Mouse (Mus musculus): ENCODE measurements around the gene Brcc3.
A peak's percentile ranks its signal among the peaks of the same experiment; 100 is the strongest.

Gene Brcc3

DNA sequence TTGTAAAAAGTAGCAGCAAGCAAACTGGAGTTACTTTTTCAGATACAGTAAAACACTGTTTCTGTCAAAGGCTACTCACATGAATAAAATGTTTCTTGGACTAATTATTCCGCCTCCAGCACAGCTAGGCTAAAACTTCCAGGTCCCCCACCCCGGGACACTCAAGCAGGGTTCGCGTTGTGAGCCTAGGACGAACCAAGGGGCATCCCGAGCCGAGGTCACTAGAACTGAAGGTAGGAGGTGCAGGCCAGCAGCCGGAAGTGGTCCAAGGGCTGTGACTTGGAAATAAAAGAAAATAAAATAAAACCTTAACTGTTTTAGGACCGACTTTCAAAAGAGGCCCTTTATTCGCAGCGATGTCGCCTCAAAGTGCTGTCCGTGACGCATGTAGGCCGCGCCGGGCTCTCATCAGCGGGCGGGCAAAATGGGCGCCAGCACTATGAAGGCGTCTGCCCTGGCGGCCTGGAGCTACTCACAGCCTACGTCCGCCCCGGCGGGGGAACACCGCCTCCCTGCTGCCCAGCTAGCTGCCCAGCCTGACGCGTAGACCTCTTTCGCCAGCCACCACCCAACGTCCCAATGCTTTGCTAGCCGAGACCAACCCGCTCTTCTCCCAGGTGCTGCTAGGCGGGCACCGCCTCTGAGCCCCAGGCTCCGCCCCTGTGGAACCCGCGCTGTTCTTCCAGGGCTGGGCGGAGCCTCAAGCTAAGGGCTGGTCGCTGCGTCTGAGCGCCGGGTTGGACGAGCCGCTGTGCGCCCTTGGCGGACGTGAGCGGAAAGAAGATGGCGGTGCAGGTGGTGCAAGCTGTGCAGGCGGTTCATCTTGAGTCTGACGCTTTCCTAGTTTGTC lies at the start of gene Brcc3, which contains the start of the genes Cmc4 and Mtcp1:
TSS of gene Brcc3 (plus strand) at position 693 of the 850 bp plus-strand sequence.
TSS of gene Cmc4 (minus strand) at position 649 of the 850 bp plus-strand sequence.
TSS of gene Mtcp1 (minus strand) at position 653 of the 850 bp plus-strand sequence.
- DNase-seq (ENCODE audit: low spot score in 2 of 2), result peak; percentile 77 to 85

DNA sequence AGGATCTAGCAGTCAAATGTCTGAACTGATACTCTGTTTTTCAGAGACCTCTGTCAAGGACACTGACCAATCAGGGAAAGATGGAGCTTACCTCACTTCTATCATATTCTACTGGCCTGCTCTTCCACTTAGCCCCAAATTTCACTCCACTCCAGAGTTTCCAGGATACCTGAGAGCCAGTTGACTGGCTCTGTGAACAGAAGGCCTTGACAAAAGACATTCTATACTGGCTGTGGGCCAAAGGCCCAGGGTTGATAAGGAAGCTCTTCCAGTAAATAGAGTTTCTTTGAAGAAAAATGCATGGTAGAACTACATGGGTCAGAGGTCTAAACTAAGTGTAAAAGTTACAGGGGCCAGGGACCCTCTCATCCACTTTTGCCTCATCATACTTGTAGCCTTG lies 46.2 kb upstream of the Brcc3 start:
- no peak for DNase-seq (ENCODE audit: low spot score in 2 of 2)

DNA sequence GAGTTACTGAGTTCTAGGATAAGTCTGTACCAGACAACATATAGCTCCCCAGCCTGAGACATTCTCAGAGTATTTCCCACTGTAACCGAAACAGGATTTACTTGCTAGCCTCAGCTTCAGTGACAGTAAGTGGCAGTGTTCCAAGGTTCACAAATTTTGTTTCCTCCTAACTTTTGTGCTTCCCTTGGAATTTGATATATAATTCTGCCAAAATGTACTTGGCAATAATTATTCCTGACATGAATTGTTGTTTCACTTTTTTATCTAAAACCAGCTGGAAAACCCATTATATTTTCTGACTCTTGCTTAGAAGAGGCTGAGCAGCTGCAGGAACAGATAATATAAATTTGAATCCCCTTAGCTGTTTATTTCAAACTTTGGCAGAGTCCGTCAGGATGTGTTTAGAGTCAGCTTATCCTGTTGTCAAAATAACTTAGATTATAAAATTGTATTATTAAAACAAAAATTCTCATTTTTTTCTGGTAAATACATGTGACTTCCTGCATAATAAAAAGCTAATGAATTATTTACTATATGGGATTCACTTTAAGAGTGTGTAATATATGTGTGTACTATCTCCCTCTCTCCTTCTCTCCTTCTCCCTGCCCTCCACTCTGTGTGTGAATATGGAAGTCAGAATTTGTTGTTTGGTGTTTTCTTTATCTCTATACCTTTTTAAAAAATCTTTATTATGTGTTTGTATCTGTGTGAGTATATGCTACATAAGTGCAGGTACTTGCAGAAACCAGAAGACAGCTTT lies 43.6 kb upstream of the Brcc3 start:
- DNase-seq (ENCODE audit: low spot score in 2 of 2), result no peak

DNA sequence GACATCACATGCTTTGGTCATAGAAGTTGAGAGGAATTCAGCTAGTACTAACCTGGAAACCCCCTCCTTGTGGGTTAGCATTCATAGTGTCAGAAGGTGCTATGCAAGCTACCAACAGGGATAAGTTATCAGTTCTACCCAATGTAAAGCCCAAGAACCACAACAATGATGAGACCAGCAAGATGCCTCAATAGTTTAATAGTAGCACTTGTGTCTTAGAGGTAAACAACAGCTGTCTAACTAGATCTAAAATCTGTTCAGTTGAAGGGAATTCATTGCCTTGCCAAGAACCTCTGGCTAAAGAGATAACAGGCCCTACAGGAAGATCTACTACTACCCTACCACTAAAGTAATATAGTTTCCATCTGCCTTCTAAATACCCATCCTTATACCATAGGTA lies 39.6 kb upstream of the Brcc3 start:
- DNase-seq (ENCODE audit: low spot score in 2 of 2), result no peak

- DNase-seq (ENCODE audit: low spot score in 2 of 2), result no peak
Observed at GRCm38 (mm10) chrX:75381176-75381575, 35.3 kb upstream of the Brcc3 start.

GRCm38 (mm10) chrX:75381699-75382098 lies 34.7 kb upstream of the Brcc3 start:
- DNase-seq (ENCODE audit: low spot score in 2 of 2), result no peak

- DNase-seq (ENCODE audit: low spot score in 2 of 2), result peak; percentile 44 to 47
Observed at GRCm38 (mm10) chrX:75382195-75382771, 34.1 kb upstream of the Brcc3 start, which contains the start of the genes Fundc2 and F8. Gene Fundc2, plus strand, starts transcription at chrX:75382399. Gene F8, minus strand, starts transcription at chrX:75382615.

GRCm38 (mm10) chrX:75399471-75399870 lies 17.0 kb upstream of the Brcc3 start:
- DNase-seq (ENCODE audit: low spot score in 2 of 2), result no peak

DNA sequence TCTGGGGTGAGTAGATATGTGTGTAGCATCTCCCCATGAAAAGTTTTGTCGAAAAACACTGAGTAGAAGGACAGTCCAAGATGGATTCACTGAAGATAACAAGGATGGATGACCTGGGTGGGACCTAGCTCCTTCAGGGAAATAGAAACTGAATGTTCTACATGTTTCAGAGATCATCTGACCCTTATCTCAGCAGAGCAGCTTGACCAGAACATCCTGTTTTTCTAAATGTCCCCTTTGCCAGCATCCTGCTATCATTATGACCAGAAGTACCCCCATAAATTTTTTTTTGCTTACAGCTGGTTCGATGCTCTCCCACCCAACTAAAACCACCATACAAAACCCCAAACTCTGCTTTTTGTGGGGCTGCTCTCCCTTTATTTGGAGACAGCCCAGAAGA lies 13.8 kb upstream of the Brcc3 start:
- DNase-seq (ENCODE audit: low spot score in 2 of 2), result no peak

DNA sequence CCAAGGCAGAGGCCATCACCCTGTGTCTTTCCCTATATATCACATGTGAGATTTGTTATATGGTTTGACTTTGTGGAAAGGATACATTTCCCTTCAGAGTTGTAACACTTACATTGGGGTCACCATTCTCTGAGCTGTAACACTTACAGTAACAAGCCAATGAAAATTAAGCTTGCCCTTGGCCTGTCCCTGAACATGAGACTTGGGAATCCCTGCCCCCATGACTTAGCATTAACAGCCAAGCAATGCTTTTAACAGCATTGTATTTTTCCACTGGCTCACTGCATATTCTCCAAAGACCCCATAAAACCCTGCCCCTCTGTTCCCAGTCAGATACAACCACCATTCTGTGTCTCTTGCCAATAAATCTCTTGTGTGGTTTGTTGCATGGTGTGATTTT lies 13.1 kb upstream of the Brcc3 start:
- DNase-seq (ENCODE audit: low spot score in 2 of 2), result no peak

- DNase-seq (ENCODE audit: low spot score in 2 of 2), result no peak
Observed at GRCm38 (mm10) chrX:75409711-75410110, 6.7 kb upstream of the Brcc3 start.

DNA sequence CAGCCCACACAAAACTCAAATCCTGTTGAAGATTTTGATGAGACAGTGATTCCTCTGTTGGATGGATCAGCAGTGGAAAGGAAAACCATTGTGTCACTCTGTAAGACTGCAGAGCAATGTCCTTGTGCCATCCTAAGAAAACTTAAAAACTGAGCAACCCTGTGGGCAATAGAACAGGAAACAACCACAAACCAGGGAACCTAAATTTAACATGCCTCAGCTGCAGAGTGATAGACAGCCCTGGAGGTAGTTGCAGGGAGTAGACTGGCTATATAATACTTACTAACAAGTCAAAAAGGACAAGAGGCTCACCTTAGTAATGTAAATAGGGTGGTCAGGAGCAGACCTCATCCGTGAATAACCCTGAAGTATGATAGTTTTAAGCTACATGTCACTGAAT lies 38.2 kb downstream of the Brcc3 start:
- DNase-seq (ENCODE audit: low spot score in 2 of 2), result no peak

DNA sequence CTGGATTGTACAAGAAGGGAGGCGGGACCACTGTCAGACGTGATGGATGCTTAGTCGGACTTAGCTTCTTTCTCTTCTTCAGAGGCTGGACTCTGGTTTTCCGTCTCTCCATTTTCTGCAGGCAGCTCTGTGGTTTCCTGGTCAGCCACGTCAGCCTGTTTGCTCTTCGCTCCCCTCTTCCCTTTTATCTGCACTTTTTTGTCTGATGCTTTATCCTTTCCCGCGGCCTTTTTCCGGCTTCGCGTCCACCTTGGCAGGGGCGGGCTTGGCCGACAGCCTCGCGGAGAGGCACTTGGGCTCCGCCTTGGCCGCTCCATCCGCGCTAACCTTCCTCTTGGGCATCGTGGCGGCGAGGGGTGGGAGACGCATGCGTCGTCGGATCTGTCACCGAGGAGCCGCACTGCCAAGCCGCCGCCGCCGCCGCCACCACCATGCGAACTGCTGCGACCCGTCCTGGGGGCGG lies 58.8 kb downstream of the Brcc3 start:
- DNase-seq (ENCODE audit: low spot score in 2 of 2), result peak; percentile 3 to 33

DNA sequence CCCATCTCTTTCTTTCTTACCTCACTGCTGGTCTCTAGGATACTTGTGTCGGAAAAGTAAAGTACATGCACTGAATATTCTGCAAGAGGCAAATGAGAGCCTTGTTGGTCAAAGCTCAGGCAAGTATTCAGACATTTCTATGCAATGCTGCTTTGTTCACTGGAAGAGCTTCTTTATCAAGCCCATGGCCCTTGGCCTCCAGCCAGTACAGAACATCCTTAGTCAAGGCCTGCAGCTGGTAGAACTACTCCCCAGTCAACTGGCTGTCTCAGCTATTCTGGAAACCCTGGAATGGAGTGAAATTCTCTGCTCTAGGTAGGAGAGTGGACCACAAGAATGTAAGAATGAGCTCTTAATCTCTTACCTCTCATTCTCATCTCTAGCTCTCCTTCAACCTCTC lies 73.5 kb downstream of the Brcc3 start:
- no peak for DNase-seq (ENCODE audit: low spot score in 2 of 2)

Measured in urinary bladder, postnatal 36 days (tissue).